Mouse (Mus musculus) midbrain, embryonic 16.5 days (tissue): ENCODE measurements around the gene Vps41. TPM values are rescaled to one million over a fixed set of nuclear protein-coding genes. Genes with fewer than 3 reads are reported as not detected.

Experiments
- ATAC-seq: fragments of 200-750 bp; cut with Nextera tagmentation; 2 replicates; pipeline ENCODE4 v1.8.0; 2017; ENCODE audit warnings: moderate TSS enrichment
- H3K27ac ChIP-seq: fragments of 300-500 bp; sonication (generic); 2 replicates; pipeline ENCODE4 v1.5.1; 2014; ENCODE audit warnings: mild to moderate bottlenecking, low read length, mixed read lengths
- H3K27me3 ChIP-seq: fragments of 300-500 bp; sonication (generic); 2 replicates; pipeline ENCODE4 v1.6.1; 2014; ENCODE audit warnings: low read depth, low read length, mixed read lengths; ENCODE audit not compliant: control insufficient read depth, insufficient read depth
- H3K36me3 ChIP-seq: fragments of 300-500 bp; sonication (generic); 2 replicates; pipeline ENCODE4 v1.6.1; 2014; ENCODE audit warnings: mild to moderate bottlenecking, low read length, moderate library complexity, mixed read lengths; ENCODE audit not compliant: control insufficient read depth, insufficient read depth
- H3K4me1 ChIP-seq: fragments of 300-500 bp; sonication (generic); 2 replicates; pipeline ENCODE4 v1.6.1; 2014; ENCODE audit warnings: mild to moderate bottlenecking, low read length, mixed read lengths; ENCODE audit not compliant: control insufficient read depth, insufficient read depth
- H3K4me2 ChIP-seq: fragments of 300-500 bp; sonication (generic); 2 replicates; pipeline ENCODE4 v1.6.1; 2014; ENCODE audit warnings: mild to moderate bottlenecking, low read length, mixed read lengths
- H3K4me3 ChIP-seq: fragments of 300-500 bp; sonication (generic); 2 replicates; pipeline ENCODE4 v1.5.1; 2014; ENCODE audit warnings: low read depth, mild to moderate bottlenecking, low read length, moderate library complexity, mixed read lengths
- H3K9ac ChIP-seq: fragments of 300-500 bp; sonication (generic); 2 replicates; pipeline ENCODE4 v1.6.1; 2014; ENCODE audit warnings: low read depth, low read length, mixed read lengths
- H3K9me3 ChIP-seq: fragments of 300-500 bp; sonication (generic); replicated peaks from 2 replicates; pipeline ENCODE4 v1.6.1; 2014; ENCODE audit warnings: mild to moderate bottlenecking, low read length, mixed read lengths; ENCODE audit not compliant: control insufficient read depth, poor library complexity, severe bottlenecking
- WGBS: fragments of 180-500 bp; shearing (Covaris S2); extraction: QIAGEN DNeasy Blood & Tissue Kit; methylation state at CpG from one replicate; pipeline ENCODE4 v1.1.7; 2014; 5-methylcytosine and 5-hydroxymethylcytosine counted together
- polyA plus RNA-seq: library from polyadenylated mRNA; unstranded; fragments of >200 nt; fragmentation: Nextera tagmentation; extraction: Ambion mirVana; gene quantifications from 2 replicates; pipeline ENCODE4 v1.2.1, GENCODE M21; 2015

Gene Vps41
- polyA plus RNA-seq, 1 experiment from 2014 or later, result 133 TPM

GRCm38 (mm10) chr13:18809978-18810675 lies 93.0 kb downstream of the Vps41 start:
- H3K4me3 ChIP-seq, result no peak overlapping the region
- H3K36me3 ChIP-seq, result peaks cover 6% of the 10 kb centered on the region
- 0 out of 2 replicates have a peak overlapping the region, but pooled peaks have one; percentile 17 for H3K27ac ChIP-seq
- peak; percentile 94 for ATAC-seq
- H3K4me2 ChIP-seq, result no peak overlapping the region
- no peaks in the 10 kb centered on the region for H3K9me3 ChIP-seq
- peak overlapping the region; percentile 52; the same call in 1 of the 2 replicates for H3K9ac ChIP-seq
- WGBS, result 16% methylated on average over 11 of the region's 11 CpGs
- H3K27me3 ChIP-seq, result no peaks in the 10 kb centered on the region
- peaks cover 4% of the 10 kb centered on the region; the same call in 1 of the 2 replicates for H3K4me1 ChIP-seq

GRCm38 (mm10) chr13:18824420-18825123 lies 107.5 kb downstream of the Vps41 start:
- no peak overlapping the region for H3K9ac ChIP-seq
- peaks cover 10% of the 10 kb centered on the region for H3K4me1 ChIP-seq
- H3K36me3 ChIP-seq, result no peaks in the 10 kb centered on the region
- peak; percentile 87 for ATAC-seq
- H3K9me3 ChIP-seq, result no peaks in the 10 kb centered on the region
- 52% methylated on average over 10 of the region's 10 CpGs for WGBS
- H3K4me2 ChIP-seq, result no peak overlapping the region
- no peaks in the 10 kb centered on the region for H3K27me3 ChIP-seq
- no peak overlapping the region for H3K4me3 ChIP-seq
- peak overlapping the region; percentile 70 for H3K27ac ChIP-seq

GRCm38 (mm10) chr13:18827029-18827428 lies 109.9 kb downstream of the Vps41 start:
- Histone ChIP-seq H3K27me3 (no peaks in the 10 kb centered on the region), H3K4me1 (peaks cover 10% of the 10 kb centered on the region), H3K9me3 (no peaks in the 10 kb centered on the region), H3K9ac (no peak overlapping the region), H3K36me3 (no peaks in the 10 kb centered on the region), H3K4me3 (no peak overlapping the region), H3K27ac (no peak overlapping the region), H3K4me2 (no peak overlapping the region)
- ATAC-seq, result no peak
- WGBS, result 96% methylated on average over 10 of the region's 10 CpGs

- H3K36me3 ChIP-seq, result no peaks in the 10 kb centered on the region
- H3K27ac ChIP-seq, result no peak overlapping the region
- no peak overlapping the region for H3K9ac ChIP-seq
- H3K27me3 ChIP-seq, result no peaks in the 10 kb centered on the region
- no peak overlapping the region for H3K4me2 ChIP-seq
- no peak overlapping the region for H3K4me3 ChIP-seq
- no peaks in the 10 kb centered on the region for H3K9me3 ChIP-seq
- WGBS, result 70% methylated on average over 3 of the region's 3 CpGs
- ATAC-seq, result no peak
- H3K4me1 ChIP-seq, result no peaks in the 10 kb centered on the region
Observed at GRCm38 (mm10) chr13:18830486-18830885, 113.4 kb downstream of the Vps41 start.

GRCm38 (mm10) chr13:18839231-18839630 lies 122.1 kb downstream of the Vps41 start:
- H3K36me3 ChIP-seq, result no peaks in the 10 kb centered on the region
- no peaks in the 10 kb centered on the region for H3K4me1 ChIP-seq
- 94% methylated on average over 4 of the region's 4 CpGs for WGBS
- no peak overlapping the region for H3K4me2 ChIP-seq
- H3K27ac ChIP-seq, result no peak overlapping the region
- no peak overlapping the region for H3K4me3 ChIP-seq
- no peaks in the 10 kb centered on the region for H3K27me3 ChIP-seq
- no peaks in the 10 kb centered on the region for H3K9me3 ChIP-seq
- ATAC-seq, result no peak
- H3K9ac ChIP-seq, result no peak overlapping the region

GRCm38 (mm10) chr13:18840366-18840765 lies 123.3 kb downstream of the Vps41 start:
- H3K4me1 ChIP-seq, result no peaks in the 10 kb centered on the region
- no peaks in the 10 kb centered on the region for H3K36me3 ChIP-seq
- no peaks in the 10 kb centered on the region for H3K9me3 ChIP-seq
- 47% methylated on average over 4 of the region's 4 CpGs for WGBS
- no peak overlapping the region for H3K9ac ChIP-seq
- no peaks in the 10 kb centered on the region for H3K27me3 ChIP-seq
- no peak overlapping the region for H3K4me3 ChIP-seq
- no peak for ATAC-seq
- no peak overlapping the region for H3K4me2 ChIP-seq
- H3K27ac ChIP-seq, result no peak overlapping the region

GRCm38 (mm10) chr13:18841019-18841418 lies 123.9 kb downstream of the Vps41 start:
- Histone ChIP-seq H3K4me2 (no peak overlapping the region), H3K36me3 (peaks cover 1% of the 10 kb centered on the region; the same call in 1 of the 2 replicates), H3K27me3 (no peaks in the 10 kb centered on the region), H3K4me3 (no peak overlapping the region), H3K27ac (no peak overlapping the region), H3K4me1 (no peaks in the 10 kb centered on the region), H3K9me3 (no peaks in the 10 kb centered on the region), H3K9ac (no peak overlapping the region)
- ATAC-seq, result no peak
- WGBS, result 68% methylated on average over 2 of the region's 2 CpGs

GRCm38 (mm10) chr13:18841752-18842282 lies 124.7 kb downstream of the Vps41 start:
- no peak for ATAC-seq
- Histone ChIP-seq H3K4me3 (no peak overlapping the region), H3K9me3 (no peaks in the 10 kb centered on the region), H3K9ac (no peak overlapping the region), H3K27ac (no peak overlapping the region), H3K4me2 (no peak overlapping the region), H3K4me1 (no peaks in the 10 kb centered on the region), H3K36me3 (peaks cover 7% of the 10 kb centered on the region; the same call in 1 of the 2 replicates), H3K27me3 (no peaks in the 10 kb centered on the region)
- 85% methylated on average over 6 of the region's 6 CpGs for WGBS

- Histone ChIP-seq H3K27me3 (no peaks in the 10 kb centered on the region), H3K4me2 (no peak overlapping the region), H3K4me3 (no peak overlapping the region), H3K9me3 (no peaks in the 10 kb centered on the region), H3K36me3 (peaks cover 7% of the 10 kb centered on the region; the same call in 1 of the 2 replicates), H3K27ac (no peak overlapping the region), H3K9ac (no peak overlapping the region), H3K4me1 (no peaks in the 10 kb centered on the region)
- ATAC-seq, result no peak
- 89% methylated on average over 4 of the region's 4 CpGs for WGBS
Observed at GRCm38 (mm10) chr13:18842556-18842955, 125.5 kb downstream of the Vps41 start.
